Comparison of ENCODE assay signal across 8 mouse cellular contexts in genomic region chr19:25673224-25674055, GRCm38 (mm10). TPM values are rescaled to one million over a fixed set of nuclear protein-coding genes. Genes with fewer than 3 reads are reported as not detected.
DNase-seq lines count a peak whose midpoint lies in the region; ATAC-seq and TF ChIP-seq lines count a peak whose summit lies in the region.

No protein-coding gene starts in this region.

- WGBS in forebrain, embryonic 14.5 days = under 1% methylated on average over 60 of the region's 66 CpGs
- under 1% methylated on average over 50 of the region's 66 CpGs for WGBS in hindbrain, embryonic 16.5 days
- WGBS in liver, embryonic 13.5 days (ENCODE audit: insufficient replicate concordance) = 2% methylated on average over 66 of the region's 66 CpGs
- WGBS in stomach, embryonic 14.5 days = 1% methylated on average over 65 of the region's 66 CpGs

- H3K4me2 ChIP-seq in forebrain, embryonic 14.5 days (ENCODE audit: low read length) = peak overlapping the region; percentile 70
- H3K4me2 ChIP-seq in hindbrain, embryonic 16.5 days (ENCODE audit: low read length) = peak overlapping the region; percentile 60
- peak overlapping the region; percentile 66 for H3K4me2 ChIP-seq in liver, embryonic 13.5 days
- H3K4me2 ChIP-seq in stomach, embryonic 14.5 days (replicated peaks; ENCODE audit: low read depth, low read length) = peak overlapping the region; percentile 68

- no peak overlapping the region; the same call in 1 of the 2 replicates for H3K4me3 ChIP-seq in layer of hippocampus, adult 2 months
- peak overlapping the region; percentile 34 for H3K4me3 ChIP-seq in forebrain, embryonic 14.5 days (ENCODE audit: low read depth, low read length)
- peak overlapping the region; percentile 35 for H3K4me3 ChIP-seq in hindbrain, embryonic 16.5 days (ENCODE audit: low read length)
- H3K4me3 ChIP-seq in liver, embryonic 13.5 days (replicated peaks) = peak overlapping the region; percentile 53
- H3K4me3 ChIP-seq in stomach, embryonic 14.5 days (ENCODE audit: low read depth, low read length) = peak overlapping the region; percentile 26

- peaks cover 78% of the 10 kb centered on the region for H3K27me3 ChIP-seq in forebrain, embryonic 14.5 days (replicated peaks; ENCODE audit: control insufficient read depth, insufficient read depth, low read length)
- peaks cover 68% of the 10 kb centered on the region for H3K27me3 ChIP-seq in hindbrain, embryonic 16.5 days (replicated peaks; ENCODE audit: control insufficient read depth, insufficient read depth, low read length)
- H3K27me3 ChIP-seq in liver, embryonic 13.5 days = peaks cover 97% of the 10 kb centered on the region
- peaks cover 60% of the 10 kb centered on the region for H3K27me3 ChIP-seq in stomach, embryonic 14.5 days (ENCODE audit: control insufficient read depth, insufficient read depth, low read length)

- DNase-seq in layer of hippocampus, adult 2 months (ENCODE audit: low spot score in 2 of 2) = no peak
- no peak for DNase-seq in layer of hippocampus, adult 18-20 months (ENCODE audit: low spot score in 2 of 2)
- peak; percentile 73 for DNase-seq in ZHBTc4 (ENCODE audit: low read depth, low spot score)
- peak; percentile 55 for DNase-seq in forebrain, embryonic 14.5 days (ENCODE audit: low spot score)
- DNase-seq in liver, embryonic 13.5 days = no peak

- H3K27ac ChIP-seq in layer of hippocampus, adult 2 months = no peak overlapping the region
- no peak overlapping the region for H3K27ac ChIP-seq in forebrain, embryonic 14.5 days (ENCODE audit: low read depth, low read length)
- no peak overlapping the region for H3K27ac ChIP-seq in hindbrain, embryonic 16.5 days (ENCODE audit: low read depth, low read length)
- H3K27ac ChIP-seq in liver, embryonic 13.5 days = no peak overlapping the region
- H3K27ac ChIP-seq in stomach, embryonic 14.5 days (ENCODE audit: low read length) = no peak overlapping the region

- H3K9ac ChIP-seq in forebrain, embryonic 14.5 days (ENCODE audit: low read length) = peak overlapping the region; percentile 48; the same call in 1 of the 2 replicates
- H3K9ac ChIP-seq in hindbrain, embryonic 16.5 days (ENCODE audit: low read depth, low read length) = no peak overlapping the region
- 0 out of 2 replicates have a peak overlapping the region, but pooled peaks have one; percentile 13 for H3K9ac ChIP-seq in liver, embryonic 13.5 days
- 0 out of 2 replicates have a peak overlapping the region, but pooled peaks have one; percentile 10 for H3K9ac ChIP-seq in stomach, embryonic 14.5 days (replicated peaks; ENCODE audit: low read depth, low read length)

- TF ChIP-seq CTCF in layer of hippocampus, adult 2 months (conservative IDR thresholded peaks at IDR 0.05) = 0 out of 2 replicates have a peak, but pooled peaks have one; percentile 9

- peaks cover 10% of the 10 kb centered on the region for H3K4me1 ChIP-seq in forebrain, embryonic 14.5 days (ENCODE audit: control insufficient read depth, insufficient read depth, low read length)
- H3K4me1 ChIP-seq in hindbrain, embryonic 16.5 days (ENCODE audit: control insufficient read depth, insufficient read depth, low read depth, low read length) = peaks cover 18% of the 10 kb centered on the region
- H3K4me1 ChIP-seq in liver, embryonic 13.5 days (replicated peaks) = peaks cover 7% of the 10 kb centered on the region
- H3K4me1 ChIP-seq in stomach, embryonic 14.5 days (ENCODE audit: control insufficient read depth, insufficient read depth, low read length) = 0 out of 2 replicates have a peak, but pooled peaks cover 4% of the 10 kb centered on the region

- H3K36me3 ChIP-seq in forebrain, embryonic 14.5 days (ENCODE audit: control insufficient read depth, insufficient read depth, low read length) = no peaks in the 10 kb centered on the region
- H3K36me3 ChIP-seq in hindbrain, embryonic 16.5 days (ENCODE audit: control insufficient read depth, insufficient read depth, low read length) = no peaks in the 10 kb centered on the region
- no peaks in the 10 kb centered on the region for H3K36me3 ChIP-seq in liver, embryonic 13.5 days
- H3K36me3 ChIP-seq in stomach, embryonic 14.5 days (ENCODE audit: control insufficient read depth, insufficient read depth, low read length) = no peaks in the 10 kb centered on the region

- no peaks in the 10 kb centered on the region for H3K9me3 ChIP-seq in forebrain, embryonic 14.5 days (replicated peaks; ENCODE audit: control insufficient read depth, low read length)
- no peaks in the 10 kb centered on the region for H3K9me3 ChIP-seq in hindbrain, embryonic 16.5 days (ENCODE audit: control insufficient read depth, low read length)
- no peaks in the 10 kb centered on the region for H3K9me3 ChIP-seq in liver, embryonic 13.5 days (replicated peaks)
- no peaks in the 10 kb centered on the region for H3K9me3 ChIP-seq in stomach, embryonic 14.5 days (ENCODE audit: control insufficient read depth, low read depth, low read length)

- ATAC-seq in forebrain, embryonic 14.5 days = no peak
- ATAC-seq in hindbrain, embryonic 16.5 days = no peak
- ATAC-seq in liver, embryonic 13.5 days (ENCODE audit: low read depth) = no peak
- 0 out of 2 replicates have a peak, but pooled peaks have one; percentile 21 for ATAC-seq in stomach, embryonic 14.5 days (ENCODE audit: insufficient number of reproducible peaks, insufficient read depth, low FRiP score, low read depth)
- ATAC-seq in megakaryocyte-erythroid progenitor cell, adult 5-6 weeks (replicated peaks; ENCODE audit: low FRiP score, low TSS enrichment, poor library complexity, severe bottlenecking) = no peak

RNA-seq across cellular contexts. Expression of gene Dmrt2, which starts 1.2 kb away (rescaled TPM):
- 1 to 10 TPM in 1 of 2 experiments, under 1 TPM in 1; 0.87 to 1.1 TPM for total RNA-seq in layer of hippocampus, adult 2 months (2021)
- total RNA-seq in layer of hippocampus, adult 18-20 months (2021) = under 1 TPM; 0.79 to 0.81 TPM
- 0.58 and 1.1 TPM in 2 replicates for polyA plus RNA-seq in forebrain, embryonic 14.5 days (2014; fragmentation: Nextera tagmentation; extraction: Ambion mirVana)
- polyA plus RNA-seq in hindbrain, embryonic 16.5 days (2015; fragmentation: Nextera tagmentation; extraction: Ambion mirVana) = 0.19 TPM in 1 of 2 replicates, not detected in the other
- polyA plus RNA-seq in liver, embryonic 13.5 days (2015; fragmentation: Nextera tagmentation; extraction: Ambion mirVana) = 0.45 and 0.50 TPM in 2 replicates
- 1.9 and 2.1 TPM in 2 replicates for polyA plus RNA-seq in stomach, embryonic 14.5 days (2014; fragmentation: Nextera tagmentation; extraction: Ambion mirVana)
- not detected in 2 replicates for total RNA-seq in megakaryocyte-erythroid progenitor cell, adult 5-6 weeks (2014; fragmentation: Nextera tagmentation)
- total RNA-seq in megakaryocyte-erythroid progenitor cell, adult 5-6 weeks (2017) = not detected in 2 replicates

Comparison
In these comparisons a context has a peak if more than half of its experiments do, and no peak if none do; other contexts are left out.
1. DNase-seq: peak in ZHBTc4 (single experiment) and forebrain, embryonic 14.5 days (single experiment); none in layer of hippocampus, adult 2 months (0 of 2), layer of hippocampus, adult 18-20 months (0 of 2) and liver, embryonic 13.5 days (single experiment).
2. Peak in every context shown above with its lines, with median percentiles within 50 percentile points of each other: H3K4me2 ChIP-seq.